Mouse (Mus musculus) C2C12 (cell line): ENCODE measurements around the gene Fbxw18. TPM values are rescaled to one million over a fixed set of nuclear protein-coding genes. Genes with fewer than 3 reads are reported as not detected.
"Not testable (repeated sequence)": the region's sequence is repeated elsewhere in the genome, so short reads cannot be mapped to it uniquely, and the experiment has no call there.

Experiments
- H3K27me3 ChIP-seq: one replicate; pipeline ENCODE4 v1.6.1; 2011; ENCODE audit not compliant: control insufficient read depth, insufficient read depth, insufficient read length
- H3K36me3 ChIP-seq: one replicate; pipeline ENCODE4 v1.6.1; 2011; ENCODE audit not compliant: control insufficient read depth, insufficient read depth
- H3K4me3 ChIP-seq: one replicate; pipeline ENCODE4 v1.5.1; 2011; ENCODE audit warnings: mild to moderate bottlenecking, control low read depth; ENCODE audit not compliant: poor library complexity, insufficient read depth, severe bottlenecking
- H3K79me2 ChIP-seq: one replicate; pipeline ENCODE4 v1.6.1; 2011; ENCODE audit not compliant: control insufficient read depth, insufficient read depth
- H3K79me3 ChIP-seq: one replicate; pipeline ENCODE4 v1.6.1; 2011; ENCODE audit warnings: low read depth, control low read depth
- H3ac ChIP-seq: one replicate; pipeline ENCODE3; 2011; ENCODE audit warnings: low read depth; ENCODE audit not compliant: control insufficient read depth, insufficient read length
- CEBPB ChIP-seq: IDR thresholded peaks from one replicate; pipeline ENCODE4 v1.6.1; 2011; ENCODE audit warnings: low read depth, mild to moderate bottlenecking, control low read depth, moderate library complexity
- CTCF ChIP-seq: IDR thresholded peaks from one replicate; pipeline ENCODE4 v1.5.1; 2011; ENCODE audit not compliant: control insufficient read depth, insufficient read depth, insufficient read length
- FOSL1 ChIP-seq: IDR thresholded peaks from one replicate; pipeline ENCODE4 v1.8.0; 2011; ENCODE audit warnings: mild to moderate bottlenecking, low read length; ENCODE audit not compliant: poor library complexity, insufficient read depth, severe bottlenecking
- MAX ChIP-seq: IDR thresholded peaks from one replicate; pipeline ENCODE4 v1.6.1; 2011; ENCODE audit warnings: mild to moderate bottlenecking, control low read depth
- MYOD1 ChIP-seq: IDR thresholded peaks from one replicate; pipeline ENCODE4 v1.6.1; 2011; ENCODE audit warnings: low read depth; ENCODE audit not compliant: control insufficient read depth, insufficient read length
- MYOG ChIP-seq: IDR thresholded peaks from one replicate; pipeline ENCODE4 v1.6.1; 2011; ENCODE audit not compliant: control insufficient read depth, insufficient read length; ENCODE audit errors: extremely low read depth
- USF1 ChIP-seq: IDR thresholded peaks from one replicate; pipeline ENCODE4 v1.6.1; 2011; ENCODE audit warnings: low read depth, mild to moderate bottlenecking, control low read depth, moderate library complexity
- long read RNA-seq, 2 experiments: library from polyadenylated mRNA; unstranded; transcript quantifications; one replicate each; pipeline ENCODE4 v2.0.0; 2019 to 2020
- polyA plus RNA-seq: library from polyadenylated mRNA; unstranded; fragments of >200 nt; fragmentation: generic; extraction: Trizol; gene quantifications from one replicate; pipeline ENCODE4 v1.2.1, GENCODE M21; 2012; ENCODE audit warnings: missing spikeins

The Fbxw18 gene
- polyA plus RNA-seq = not detected
- long read RNA-seq, experiment 1 = 0 reads
- long read RNA-seq, experiment 2 = 0 reads

DNA sequence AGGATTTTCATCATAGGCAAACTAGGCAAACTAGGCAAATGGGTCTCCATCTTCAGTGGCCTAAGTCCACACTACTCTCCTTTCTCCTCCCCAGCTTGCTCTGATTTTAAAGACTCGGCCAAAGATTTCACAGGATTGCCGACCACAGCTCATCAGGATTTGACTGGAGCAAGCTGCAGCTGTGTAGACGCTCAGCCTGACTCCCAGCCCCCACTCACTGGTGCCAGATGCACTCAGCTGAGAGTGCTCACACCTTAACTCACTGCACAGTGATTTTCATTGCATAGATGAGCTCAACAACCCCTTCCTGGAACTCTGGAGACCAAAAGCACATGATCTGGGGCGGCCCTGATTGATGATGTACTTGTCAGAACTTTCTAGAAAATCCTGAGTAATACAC lies at the start of gene Fbxw18:
Fbxw18 (minus strand) TSS at position 101 of the 400 bp plus-strand sequence.
- H3ac ChIP-seq, H3K36me3 ChIP-seq, H3K79me3 ChIP-seq, H3K4me3 ChIP-seq, H3K79me2 ChIP-seq, H3K27me3 ChIP-seq: not testable (repeated sequence)

DNA sequence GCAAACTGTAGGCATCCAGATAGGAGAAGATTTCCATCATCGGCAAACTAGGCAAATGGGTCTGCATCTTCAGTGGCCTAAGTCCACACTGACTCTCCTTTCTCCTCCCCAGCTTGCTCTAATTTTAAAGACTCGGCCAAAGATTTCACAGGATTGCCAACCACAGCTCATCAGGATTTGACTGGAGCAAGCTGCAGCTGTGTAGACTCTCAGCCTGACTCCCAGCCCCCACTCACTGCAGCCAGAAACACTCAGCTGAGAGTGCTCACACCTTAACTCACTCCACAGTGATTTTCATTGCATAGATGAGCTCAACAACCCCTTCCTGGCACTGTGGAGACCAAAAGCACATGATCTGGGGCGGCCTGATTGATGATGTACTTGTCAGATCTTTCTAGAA lies 43.5 kb upstream of the Fbxw18 start, which contains the start of gene Fbxw26:
Fbxw26 (minus strand) TSS at position 101 of the 400 bp plus-strand sequence.
- H3K79me3 ChIP-seq, H3K4me3 ChIP-seq, H3K36me3 ChIP-seq: not testable (repeated sequence)

DNA sequence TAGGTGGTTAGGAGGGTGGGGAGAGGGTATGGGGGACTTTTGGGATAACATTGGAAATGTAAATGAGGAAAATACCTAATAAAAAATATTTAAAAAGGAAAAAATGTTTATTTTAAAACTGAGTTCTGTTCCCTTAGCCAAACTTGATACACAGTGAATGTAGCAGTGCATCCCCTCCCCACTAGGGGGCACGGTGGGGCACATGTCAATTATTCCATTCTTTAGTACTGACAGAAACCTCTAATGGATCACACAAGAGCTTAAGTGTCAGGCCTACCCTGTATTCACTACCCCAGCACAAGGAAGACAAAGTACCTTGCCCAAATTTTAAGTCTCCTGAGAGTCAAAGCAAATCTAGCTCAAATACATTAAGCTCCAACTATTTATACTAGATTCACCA lies 17.2 kb downstream of the Fbxw18 start:
- TF ChIP-seq CTCF (no peak), FOSL1 (no peak), MYOG (no peak), CEBPB (no peak), USF1 (no peak), MAX (no peak), MYOD1 (no peak)

More for the DNA sequence above, 43.5 kb upstream of the Fbxw18 start, which contains the start of gene Fbxw26:
- not testable (repeated sequence) for H3ac ChIP-seq, H3K27me3 ChIP-seq, H3K79me2 ChIP-seq

DNA sequence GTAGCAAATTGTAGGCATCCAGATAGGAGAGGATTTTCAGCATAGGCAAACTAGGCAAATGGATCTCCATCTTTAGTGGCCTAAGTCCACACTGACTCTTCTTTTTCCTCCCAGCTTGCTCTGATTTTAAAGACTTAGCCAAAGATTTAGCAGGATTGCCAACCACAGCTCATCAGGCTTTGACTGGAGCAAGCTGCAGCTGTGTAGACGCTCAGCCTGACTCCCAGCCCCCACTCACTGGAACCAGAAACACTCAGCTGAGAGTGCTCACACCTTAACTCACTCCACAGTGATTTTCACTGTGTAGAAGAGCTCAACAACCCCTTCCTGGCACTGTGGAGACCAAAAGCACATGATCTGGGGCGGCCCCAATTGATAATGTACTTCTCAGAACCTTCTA lies 37.9 kb downstream of the Fbxw18 start, which contains the start of gene Fbxw25:
Fbxw25 (minus strand) TSS at position 101 of the 400 bp plus-strand sequence.
- not testable (repeated sequence) for H3K36me3 ChIP-seq, H3K79me3 ChIP-seq, H3K4me3 ChIP-seq, H3ac ChIP-seq, H3K79me2 ChIP-seq, H3K27me3 ChIP-seq

More for the DNA sequence above, 17.2 kb downstream of the Fbxw18 start:
- no peaks in the 10 kb centered on the region for H3K36me3 ChIP-seq
- H3K4me3 ChIP-seq = no peak overlapping the region
- no peak overlapping the region for H3ac ChIP-seq
- H3K79me2 ChIP-seq = no peaks in the 10 kb centered on the region
- H3K79me3 ChIP-seq = no peaks in the 10 kb centered on the region
- no peaks in the 10 kb centered on the region for H3K27me3 ChIP-seq

Other genes starting within 250 kb of the Fbxw18 start
- gene Fbxw19, start 206.8 kb downstream of the Fbxw18 start, polyA plus RNA-seq = not detected
- not detected for gene Fbxw15, start 134.4 kb downstream of the Fbxw18 start, polyA plus RNA-seq
- gene Fbxw24, start 76.6 kb downstream of the Fbxw18 start, polyA plus RNA-seq = not detected
- gene Fbxw25, start 38.0 kb downstream of the Fbxw18 start, polyA plus RNA-seq = not detected
- not detected for gene Fbxw26, start 43.4 kb upstream of the Fbxw18 start, polyA plus RNA-seq
- not detected for gene Fbxw27, start 88.0 kb upstream of the Fbxw18 start, polyA plus RNA-seq
- not detected for gene Spink8, start 109.6 kb upstream of the Fbxw18 start, polyA plus RNA-seq
- 46.5 TPM for gene Nme6, start 130.0 kb upstream of the Fbxw18 start, polyA plus RNA-seq
- gene Camp, start 146.9 kb upstream of the Fbxw18 start, polyA plus RNA-seq = not detected
- gene Cdc25a, start 172.9 kb upstream of the Fbxw18 start, polyA plus RNA-seq = 23.3 TPM
- gene Map4, start 228.8 kb upstream of the Fbxw18 start, polyA plus RNA-seq = 135 TPM